Mouse (Mus musculus): ENCODE measurements at regions not wholly inside any gene's neighbourhood (a gene's known extent, or its start where the extent isn't known, plus 50 kb on each side); places are given as distances from the start of the nearest gene placed in this dataset.

GRCm38 (mm10) chr16:25051044-25051443 lies 235.6 kb upstream of the Tprg start:
- TF ChIP-seq POLR2A (IDR thresholded peaks at IDR 0.05; ENCODE audit: insufficient read length, low read depth) (no peak), TCF12 (IDR thresholded peaks at IDR 0.05; ENCODE audit: insufficient read depth, poor library complexity, severe bottlenecking) (no peak), MYOG (IDR thresholded peaks at IDR 0.05; ENCODE audit: control insufficient read depth in 1 of 3, insufficient read depth in 1 of 3, insufficient read length in 2 of 3, low read depth in 2 of 3) (no peak), TCF3 (IDR thresholded peaks at IDR 0.05; ENCODE audit: insufficient read length, low read depth) (no peak), REST (IDR thresholded peaks at IDR 0.05; ENCODE audit: insufficient read depth, insufficient read length) (no peak), POLR2AphosphoS2 (IDR thresholded peaks at IDR 0.05; ENCODE audit: insufficient read length, low read depth) (no peak), SRF (IDR thresholded peaks at IDR 0.05; ENCODE audit: control insufficient read depth, insufficient read length, low read depth) (no peak), E2F4 (IDR thresholded peaks at IDR 0.05; ENCODE audit: insufficient read depth) (no peak), USF1 (IDR thresholded peaks at IDR 0.05; ENCODE audit: low read depth) (no peak), MAX (IDR thresholded peaks at IDR 0.05; ENCODE audit: low read depth) (no peak), MYOD1 (IDR thresholded peaks at IDR 0.05; ENCODE audit: control insufficient read depth in 1 of 3, insufficient read length in 2 of 3, low read depth in 2 of 3) (no peak), CEBPB (IDR thresholded peaks at IDR 0.05; ENCODE audit: insufficient read depth, poor library complexity, severe bottlenecking) (no peak)
- Histone ChIP-seq H3K27me3 (ENCODE audit: control insufficient read depth, insufficient read depth, insufficient read length) (no peaks in the 10 kb centered on the region), H3K36me3 (ENCODE audit: control insufficient read depth, insufficient read depth) (no peaks in the 10 kb centered on the region), H3K4me2 (ENCODE audit: low read depth) (no peak overlapping the region), H3ac (ENCODE audit: control insufficient read depth, insufficient read length) (no peak overlapping the region), H3K4me3 (no peak overlapping the region), H3K79me2 (ENCODE audit: control insufficient read depth, insufficient read depth) (no peaks in the 10 kb centered on the region)

- Histone ChIP-seq H3K4me2 (ENCODE audit: low read depth) (no peak overlapping the region), H3ac (ENCODE audit: control insufficient read depth, insufficient read length) (no peak overlapping the region), H3K36me3 (ENCODE audit: control insufficient read depth, insufficient read depth) (no peaks in the 10 kb centered on the region), H3K4me3 (no peak overlapping the region), H3K27me3 (ENCODE audit: control insufficient read depth, insufficient read depth, insufficient read length) (no peaks in the 10 kb centered on the region), H3K79me2 (ENCODE audit: control insufficient read depth, insufficient read depth) (no peaks in the 10 kb centered on the region)
- TF ChIP-seq E2F4 (IDR thresholded peaks at IDR 0.05; ENCODE audit: insufficient read depth) (no peak), REST (IDR thresholded peaks at IDR 0.05; ENCODE audit: insufficient read depth, insufficient read length) (no peak), MYOG (IDR thresholded peaks at IDR 0.05; ENCODE audit: control insufficient read depth in 1 of 3, insufficient read depth in 1 of 3, insufficient read length in 2 of 3, low read depth in 2 of 3) (no peak), POLR2AphosphoS2 (IDR thresholded peaks at IDR 0.05; ENCODE audit: insufficient read length, low read depth) (no peak), MYOD1 (IDR thresholded peaks at IDR 0.05; ENCODE audit: control insufficient read depth in 1 of 3, insufficient read length in 2 of 3, low read depth in 2 of 3) (no peak), TCF12 (IDR thresholded peaks at IDR 0.05; ENCODE audit: insufficient read depth, poor library complexity, severe bottlenecking) (no peak), SRF (IDR thresholded peaks at IDR 0.05; ENCODE audit: control insufficient read depth, insufficient read length, low read depth) (no peak), CEBPB (IDR thresholded peaks at IDR 0.05; ENCODE audit: insufficient read depth, poor library complexity, severe bottlenecking) (no peak), MAX (IDR thresholded peaks at IDR 0.05; ENCODE audit: low read depth) (no peak), POLR2A (IDR thresholded peaks at IDR 0.05; ENCODE audit: insufficient read length, low read depth) (no peak), USF1 (IDR thresholded peaks at IDR 0.05; ENCODE audit: low read depth) (no peak), TCF3 (IDR thresholded peaks at IDR 0.05; ENCODE audit: insufficient read length, low read depth) (no peak)
Observed at GRCm38 (mm10) chr16:25052428-25052827, 234.2 kb upstream of the Tprg start.

DNA sequence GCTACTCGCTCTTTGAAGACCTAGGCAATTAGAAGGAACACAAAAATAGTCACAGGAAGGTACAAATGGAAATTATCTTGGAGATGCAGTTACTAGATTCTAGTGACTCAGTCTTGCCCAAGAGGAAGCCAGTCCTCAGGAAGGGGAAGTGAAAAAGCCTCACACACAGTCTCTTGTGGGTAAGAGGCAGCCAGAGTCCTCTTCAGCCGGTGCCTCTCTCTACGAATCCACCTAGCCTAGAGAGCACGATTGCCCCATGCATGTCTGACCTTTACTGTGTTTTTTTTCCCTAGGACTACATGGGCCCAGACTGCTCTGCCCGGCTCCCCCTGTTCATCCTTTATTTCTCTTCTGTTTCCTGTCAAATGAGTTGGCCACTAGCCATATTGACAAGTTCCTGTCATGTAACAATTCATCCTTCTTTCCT lies 233.7 kb upstream of the Tprg start:
- Histone ChIP-seq H3K4me2 (ENCODE audit: low read depth) (no peak overlapping the region), H3K79me2 (ENCODE audit: control insufficient read depth, insufficient read depth) (no peaks in the 10 kb centered on the region), H3ac (ENCODE audit: control insufficient read depth, insufficient read length) (no peak overlapping the region), H3K27me3 (ENCODE audit: control insufficient read depth, insufficient read depth, insufficient read length) (no peaks in the 10 kb centered on the region), H3K36me3 (ENCODE audit: control insufficient read depth, insufficient read depth) (no peaks in the 10 kb centered on the region), H3K4me3 (no peak overlapping the region)
- TF ChIP-seq CEBPB (IDR thresholded peaks at IDR 0.05; ENCODE audit: insufficient read depth, poor library complexity, severe bottlenecking) = no peak
- no peak for TF ChIP-seq USF1 (IDR thresholded peaks at IDR 0.05; ENCODE audit: low read depth)
- TF ChIP-seq MAX (IDR thresholded peaks at IDR 0.05; ENCODE audit: low read depth) = no peak

DNA sequence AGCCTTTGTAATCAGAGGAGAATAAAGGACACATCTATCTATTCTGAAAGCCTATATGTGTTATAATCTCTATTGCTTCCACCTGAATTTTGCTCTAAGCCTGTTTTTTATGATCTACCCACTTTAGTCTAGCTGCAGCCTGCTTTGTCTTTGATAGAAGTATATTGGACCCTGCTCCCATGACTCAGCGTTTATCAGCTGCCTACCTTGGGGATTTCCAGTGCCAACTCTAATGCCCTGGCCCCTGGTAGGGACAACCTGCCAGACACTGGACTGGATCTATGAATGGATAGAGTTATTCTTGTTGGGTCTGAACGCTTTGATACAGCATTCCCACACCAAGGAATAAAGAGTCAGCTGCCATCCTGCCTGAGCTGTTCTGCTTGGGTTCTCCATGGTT lies 232.3 kb upstream of the Tprg start:
- Histone ChIP-seq H3ac (ENCODE audit: control insufficient read depth, insufficient read length) (no peak overlapping the region), H3K36me3 (ENCODE audit: control insufficient read depth, insufficient read depth) (no peaks in the 10 kb centered on the region), H3K27me3 (ENCODE audit: control insufficient read depth, insufficient read depth, insufficient read length) (no peaks in the 10 kb centered on the region), H3K79me2 (ENCODE audit: control insufficient read depth, insufficient read depth) (no peaks in the 10 kb centered on the region), H3K4me3 (no peak overlapping the region), H3K4me2 (ENCODE audit: low read depth) (no peak overlapping the region)
- TF ChIP-seq TCF3 (IDR thresholded peaks at IDR 0.05; ENCODE audit: insufficient read length, low read depth) (no peak), E2F4 (IDR thresholded peaks at IDR 0.05; ENCODE audit: insufficient read depth) (no peak), REST (IDR thresholded peaks at IDR 0.05; ENCODE audit: insufficient read depth, insufficient read length) (no peak), CEBPB (IDR thresholded peaks at IDR 0.05; ENCODE audit: insufficient read depth, poor library complexity, severe bottlenecking) (no peak), SRF (IDR thresholded peaks at IDR 0.05; ENCODE audit: control insufficient read depth, insufficient read length, low read depth) (no peak), MYOG (IDR thresholded peaks at IDR 0.05; ENCODE audit: control insufficient read depth in 1 of 3, insufficient read depth in 1 of 3, insufficient read length in 2 of 3, low read depth in 2 of 3) (no peak), POLR2AphosphoS2 (IDR thresholded peaks at IDR 0.05; ENCODE audit: insufficient read length, low read depth) (no peak), TCF12 (IDR thresholded peaks at IDR 0.05; ENCODE audit: insufficient read depth, poor library complexity, severe bottlenecking) (no peak), POLR2A (IDR thresholded peaks at IDR 0.05; ENCODE audit: insufficient read length, low read depth) (no peak), MAX (IDR thresholded peaks at IDR 0.05; ENCODE audit: low read depth) (no peak), MYOD1 (IDR thresholded peaks at IDR 0.05; ENCODE audit: control insufficient read depth in 1 of 3, insufficient read length in 2 of 3, low read depth in 2 of 3) (no peak), USF1 (IDR thresholded peaks at IDR 0.05; ENCODE audit: low read depth) (no peak)

DNA sequence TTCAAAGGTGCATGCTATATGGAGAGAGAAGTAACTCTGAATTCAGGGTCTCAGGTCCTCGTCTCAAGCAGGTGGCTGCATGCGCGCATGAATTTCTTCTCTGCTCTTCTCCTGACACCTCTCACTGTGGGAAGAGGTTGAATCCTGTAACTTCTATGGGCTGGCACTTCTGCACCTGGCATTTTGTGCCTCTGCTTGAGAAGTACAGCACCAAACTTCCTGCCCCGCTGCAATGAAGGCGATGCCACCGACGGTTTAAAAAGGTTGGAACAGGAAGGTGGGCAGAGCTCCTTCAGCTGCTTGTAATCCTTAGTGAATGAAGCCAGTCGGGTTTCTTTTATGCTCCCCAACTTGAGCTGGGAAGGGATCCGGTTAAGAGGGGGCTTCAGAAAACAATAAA lies 231.2 kb upstream of the Tprg start:
- no peaks in the 10 kb centered on the region for H3K36me3 ChIP-seq (ENCODE audit: control insufficient read depth, insufficient read depth)
- H3K4me2 ChIP-seq (ENCODE audit: low read depth) = no peak overlapping the region
- no peak overlapping the region for H3ac ChIP-seq (ENCODE audit: control insufficient read depth, insufficient read length)
- H3K4me3 ChIP-seq = no peak overlapping the region
- no peaks in the 10 kb centered on the region for H3K79me2 ChIP-seq (ENCODE audit: control insufficient read depth, insufficient read depth)
- H3K27me3 ChIP-seq (ENCODE audit: control insufficient read depth, insufficient read depth, insufficient read length) = no peaks in the 10 kb centered on the region
- TF ChIP-seq POLR2AphosphoS2 (IDR thresholded peaks at IDR 0.05; ENCODE audit: insufficient read length, low read depth) = no peak
- TF ChIP-seq TCF12 (IDR thresholded peaks at IDR 0.05; ENCODE audit: insufficient read depth, poor library complexity, severe bottlenecking) = no peak
- no peak for TF ChIP-seq SRF (IDR thresholded peaks at IDR 0.05; ENCODE audit: control insufficient read depth, insufficient read length, low read depth)
- TF ChIP-seq MAX (IDR thresholded peaks at IDR 0.05; ENCODE audit: low read depth) = no peak
- TF ChIP-seq POLR2A (IDR thresholded peaks at IDR 0.05; ENCODE audit: insufficient read length, low read depth) = no peak
- TF ChIP-seq MYOG (IDR thresholded peaks at IDR 0.05; ENCODE audit: control insufficient read depth in 1 of 3, insufficient read depth in 1 of 3, insufficient read length in 2 of 3, low read depth in 2 of 3) = no peak
- no peak for TF ChIP-seq TCF3 (IDR thresholded peaks at IDR 0.05; ENCODE audit: insufficient read length, low read depth)
- no peak for TF ChIP-seq MYOD1 (IDR thresholded peaks at IDR 0.05; ENCODE audit: control insufficient read depth in 1 of 3, insufficient read length in 2 of 3, low read depth in 2 of 3)
- TF ChIP-seq REST (IDR thresholded peaks at IDR 0.05; ENCODE audit: insufficient read depth, insufficient read length) = no peak
- no peak for TF ChIP-seq USF1 (IDR thresholded peaks at IDR 0.05; ENCODE audit: low read depth)
- TF ChIP-seq E2F4 (IDR thresholded peaks at IDR 0.05; ENCODE audit: insufficient read depth) = no peak
- TF ChIP-seq CEBPB (IDR thresholded peaks at IDR 0.05; ENCODE audit: insufficient read depth, poor library complexity, severe bottlenecking) = no peak

All from myocyte (in vitro differentiated cells).